Mouse (Mus musculus): Measurements from ENCODE around the gene Kif24. TPM values are rescaled to one million over a fixed set of nuclear protein-coding genes. Genes with fewer than 3 reads are reported as not detected.
A peak's percentile ranks its signal among the peaks of the same experiment; 100 is the strongest.

Kif24 gene
- polyA plus RNA-seq, 1 experiment from 2014 or later, result 8.6 TPM

- WGBS, result 74% methylated on average over 7 of the region's 7 CpGs
- Histone ChIP-seq H3K4me2 (no peak overlapping the region), H3K27ac (ENCODE audit: low read depth) (no peak overlapping the region), H3K4me3 (ENCODE audit: low read depth, low read length) (no peak overlapping the region), H3K36me3 (ENCODE audit: insufficient read depth) (no peaks in the 10 kb centered on the region), H3K27me3 (ENCODE audit: insufficient read depth, low read length) (peaks cover 20% of the 10 kb centered on the region), H3K9ac (no peak overlapping the region), H3K4me1 (ENCODE audit: insufficient read depth) (0 out of 2 replicates have a peak, but pooled peaks cover 2% of the 10 kb centered on the region), H3K9me3 (ENCODE audit: low read depth, low read length) (no peaks in the 10 kb centered on the region)
- DNase-seq (no peak), ATAC-seq (ENCODE audit: insufficient read depth) (no peak)
- TF ChIP-seq CTCF (IDR thresholded peaks at IDR 0.05; ENCODE audit: low read depth), result no peak
These were observed 28.3 kb upstream of the Kif24 start for GRCm38 (mm10) chr4:41492951-41493350.

GRCm38 (mm10) chr4:41481601-41482017 lies 16.9 kb upstream of the Kif24 start:
- peak; percentile 31 for TF ChIP-seq CTCF (IDR thresholded peaks at IDR 0.05; ENCODE audit: low read depth)
- H3K4me2 ChIP-seq, result 0 out of 2 replicates have a peak overlapping the region, but pooled peaks have one; percentile 24
- WGBS, result 37% methylated on average over 6 of the region's 6 CpGs
- H3K4me3 ChIP-seq (ENCODE audit: low read depth, low read length), result no peak overlapping the region
- peak overlapping the region; percentile 59 for H3K27ac ChIP-seq (ENCODE audit: low read depth)
- no peaks in the 10 kb centered on the region for H3K27me3 ChIP-seq (ENCODE audit: insufficient read depth, low read length)
- DNase-seq (peak; percentile 95), ATAC-seq (ENCODE audit: insufficient read depth) (peak; percentile 95)
- no peaks in the 10 kb centered on the region for H3K4me1 ChIP-seq (ENCODE audit: insufficient read depth)
- H3K36me3 ChIP-seq (ENCODE audit: insufficient read depth), result peaks cover 8% of the 10 kb centered on the region; the same call in 1 of the 2 replicates
- no peak overlapping the region for H3K9ac ChIP-seq
- no peaks in the 10 kb centered on the region for H3K9me3 ChIP-seq (ENCODE audit: low read depth, low read length)

GRCm38 (mm10) chr4:41480254-41480653 lies 15.6 kb upstream of the Kif24 start:
- no peak for TF ChIP-seq CTCF (IDR thresholded peaks at IDR 0.05; ENCODE audit: low read depth)
- H3K4me1 ChIP-seq (ENCODE audit: insufficient read depth), result no peaks in the 10 kb centered on the region
- no peak overlapping the region for H3K4me2 ChIP-seq
- ATAC-seq (ENCODE audit: insufficient read depth) (no peak), DNase-seq (no peak)
- H3K36me3 ChIP-seq (ENCODE audit: insufficient read depth), result peaks cover 8% of the 10 kb centered on the region; the same call in 1 of the 2 replicates
- no peak overlapping the region for H3K4me3 ChIP-seq (ENCODE audit: low read depth, low read length)
- 69% methylated on average over 8 of the region's 8 CpGs for whole genome bisulfite sequencing
- no peaks in the 10 kb centered on the region for H3K27me3 ChIP-seq (ENCODE audit: insufficient read depth, low read length)
- no peaks in the 10 kb centered on the region for H3K9me3 ChIP-seq (ENCODE audit: low read depth, low read length)
- no peak overlapping the region for H3K9ac ChIP-seq
- H3K27ac ChIP-seq (ENCODE audit: low read depth), result no peak overlapping the region; the same call in 1 of the 2 replicates

GRCm38 (mm10) chr4:41479456-41479804 lies 14.7 kb upstream of the Kif24 start:
- Histone ChIP-seq H3K27ac (ENCODE audit: low read depth) (no peak overlapping the region), H3K4me3 (ENCODE audit: low read depth, low read length) (no peak overlapping the region), H3K36me3 (ENCODE audit: insufficient read depth) (peaks cover 8% of the 10 kb centered on the region; the same call in 1 of the 2 replicates), H3K9ac (no peak overlapping the region), H3K4me1 (ENCODE audit: insufficient read depth) (no peaks in the 10 kb centered on the region), H3K9me3 (ENCODE audit: low read depth, low read length) (no peaks in the 10 kb centered on the region), H3K27me3 (ENCODE audit: insufficient read depth, low read length) (no peaks in the 10 kb centered on the region), H3K4me2 (no peak overlapping the region)
- 54% methylated on average over 1 of the region's 1 CpGs for WGBS
- TF ChIP-seq CTCF (IDR thresholded peaks at IDR 0.05; ENCODE audit: low read depth), result no peak
- DNase-seq (peak; percentile 72), ATAC-seq (ENCODE audit: insufficient read depth) (peak; percentile 53; the same call in 1 of the 2 replicates)

- DNase-seq (no peak), ATAC-seq (ENCODE audit: insufficient read depth) (no peak)
- H3K9me3 ChIP-seq (ENCODE audit: low read depth, low read length), result no peaks in the 10 kb centered on the region
- peak; percentile 12; the same call in 1 of the 2 replicates for TF ChIP-seq CTCF (IDR thresholded peaks at IDR 0.05; ENCODE audit: low read depth)
- no peaks in the 10 kb centered on the region for H3K4me1 ChIP-seq (ENCODE audit: insufficient read depth)
- H3K9ac ChIP-seq, result no peak overlapping the region
- no peak overlapping the region for H3K4me3 ChIP-seq (ENCODE audit: low read depth, low read length)
- no peaks in the 10 kb centered on the region for H3K27me3 ChIP-seq (ENCODE audit: insufficient read depth, low read length)
- WGBS, result 70% methylated on average over 4 of the region's 4 CpGs
- no peak overlapping the region for H3K27ac ChIP-seq (ENCODE audit: low read depth)
- no peak overlapping the region for H3K4me2 ChIP-seq
- peaks cover 8% of the 10 kb centered on the region; the same call in 1 of the 2 replicates for H3K36me3 ChIP-seq (ENCODE audit: insufficient read depth)
These were observed 14.2 kb upstream of the Kif24 start for GRCm38 (mm10) chr4:41478751-41479455.

GRCm38 (mm10) chr4:41477648-41478160 lies 13.0 kb upstream of the Kif24 start:
- 83% methylated on average over 9 of the region's 9 CpGs for WGBS
- Histone ChIP-seq H3K27me3 (ENCODE audit: insufficient read depth, low read length) (no peaks in the 10 kb centered on the region), H3K4me3 (ENCODE audit: low read depth, low read length) (no peak overlapping the region), H3K4me1 (ENCODE audit: insufficient read depth) (no peaks in the 10 kb centered on the region), H3K36me3 (ENCODE audit: insufficient read depth) (peaks cover 8% of the 10 kb centered on the region; the same call in 1 of the 2 replicates), H3K4me2 (no peak overlapping the region), H3K9me3 (ENCODE audit: low read depth, low read length) (no peaks in the 10 kb centered on the region), H3K27ac (ENCODE audit: low read depth) (no peak overlapping the region), H3K9ac (no peak overlapping the region)
- no peak for TF ChIP-seq CTCF (IDR thresholded peaks at IDR 0.05; ENCODE audit: low read depth)
- ATAC-seq (ENCODE audit: insufficient read depth) (no peak), DNase-seq (no peak)

- TF ChIP-seq CTCF (IDR thresholded peaks at IDR 0.05; ENCODE audit: low read depth), result no peak
- Histone ChIP-seq H3K9me3 (ENCODE audit: low read depth, low read length) (no peaks in the 10 kb centered on the region), H3K27me3 (ENCODE audit: insufficient read depth, low read length) (no peaks in the 10 kb centered on the region), H3K9ac (no peak overlapping the region), H3K27ac (ENCODE audit: low read depth) (no peak overlapping the region), H3K4me2 (no peak overlapping the region), H3K36me3 (ENCODE audit: insufficient read depth) (no peaks in the 10 kb centered on the region), H3K4me1 (ENCODE audit: insufficient read depth) (no peaks in the 10 kb centered on the region), H3K4me3 (ENCODE audit: low read depth, low read length) (no peak overlapping the region)
- DNase-seq, result no peak
- WGBS, result 85% methylated on average over 1 of the region's 1 CpGs
- ATAC-seq (ENCODE audit: insufficient read depth), result no peak
These were observed 6.7 kb upstream of the Kif24 start for GRCm38 (mm10) chr4:41471384-41471689.
